Mouse (Mus musculus) skeletal muscle tissue, adult 2 months (tissue): ENCODE results near the gene Hoxd13.

ENCODE experiments used
- DNase-seq: peaks from one replicate; pipeline ENCODE4 v3.0.0-alpha.2; 2012; ENCODE audit warnings: low read depth, low spot score

The Hoxd13 gene

GRCm38 (mm10) chr2:74694066-74694465, 26.0 kb downstream of the Hoxd13 start:
- DNase-seq, result no peak

- no peak for DNase-seq
These were observed 27.3 kb downstream of the Hoxd13 start for GRCm38 (mm10) chr2:74695383-74695782.

GRCm38 (mm10) chr2:74695813-74696430, 27.8 kb downstream of the Hoxd13 start:
- DNase-seq, result no peak

GRCm38 (mm10) chr2:74696442-74697335, 28.6 kb downstream of the Hoxd13 start:
- no peak for DNase-seq

- peak; percentile 61 for DNase-seq
These were observed 29.5 kb downstream of the Hoxd13 start, which contains the start of gene Hoxd9 for GRCm38 (mm10) chr2:74697567-74698121. TSS of gene Hoxd9 (plus strand) at chr2:74697727.

GRCm38 (mm10) chr2:74698201-74699052, 30.3 kb downstream of the Hoxd13 start:
- no peak for DNase-seq

- DNase-seq, result no peak
These were observed 30.9 kb downstream of the Hoxd13 start for GRCm38 (mm10) chr2:74699053-74699430.

- DNase-seq, result no peak
These were observed 31.8 kb downstream of the Hoxd13 start for GRCm38 (mm10) chr2:74699664-74700545.

- DNase-seq, result no peak
These were observed 32.5 kb downstream of the Hoxd13 start for GRCm38 (mm10) chr2:74700546-74701112.

GRCm38 (mm10) chr2:74701949-74702819, 34.1 kb downstream of the Hoxd13 start:
- DNase-seq, result no peak

- DNase-seq, result no peak
These were observed 34.7 kb downstream of the Hoxd13 start for GRCm38 (mm10) chr2:74702820-74703219.

- DNase-seq, result no peak
These were observed 35.2 kb downstream of the Hoxd13 start for GRCm38 (mm10) chr2:74703317-74703716.

- no peak for DNase-seq
These were observed 35.7 kb downstream of the Hoxd13 start for GRCm38 (mm10) chr2:74703720-74704392.

- peak; percentile 53 for DNase-seq
These were observed 36.4 kb downstream of the Hoxd13 start, which contains the start of gene Hoxd8 for GRCm38 (mm10) chr2:74704393-74704998. TSS of gene Hoxd8 (plus strand) at chr2:74704615.

GRCm38 (mm10) chr2:74704999-74705466, 36.9 kb downstream of the Hoxd13 start:
- no peak for DNase-seq

- DNase-seq, result no peak
These were observed 37.5 kb downstream of the Hoxd13 start for GRCm38 (mm10) chr2:74705467-74706089.

- DNase-seq, result no peak
These were observed 38.4 kb downstream of the Hoxd13 start for GRCm38 (mm10) chr2:74706393-74706960.
